Mouse (Mus musculus) right cerebral cortex, postnatal 4 days (tissue): ENCODE data around the gene Dlgap3.

Experiments
- DNase-seq: peaks from one replicate; pipeline ENCODE4 v3.0.0-alpha.2; 2022

Gene Dlgap3

DNA sequence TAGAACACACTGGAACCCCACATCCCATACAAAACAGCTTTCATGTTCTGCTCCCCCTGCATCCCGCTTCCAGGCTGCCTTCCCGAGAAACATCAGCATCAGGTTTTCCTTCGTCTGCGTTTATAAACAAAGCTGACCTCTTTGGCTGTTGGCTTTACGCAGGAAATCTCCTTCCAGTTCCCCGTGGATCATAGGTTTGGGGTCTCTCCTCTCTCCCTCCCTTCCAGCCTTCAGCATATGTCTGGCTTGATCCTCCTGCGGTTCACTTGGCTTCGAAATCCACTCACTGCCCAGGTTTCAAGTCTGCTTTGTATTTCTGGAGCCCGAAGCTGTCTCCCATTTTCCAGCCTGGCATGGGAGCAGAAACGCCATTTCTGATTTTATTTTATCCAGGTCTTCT, 54.3 kb downstream of the Dlgap3 start:
- DNase-seq: no peak

- no peak for DNase-seq
Measured at GRCm38 (mm10) chr4:127223755-127224154, 54.8 kb downstream of the Dlgap3 start.

GRCm38 (mm10) chr4:127224444-127225100, 55.6 kb downstream of the Dlgap3 start:
- DNase-seq: no peak

DNA sequence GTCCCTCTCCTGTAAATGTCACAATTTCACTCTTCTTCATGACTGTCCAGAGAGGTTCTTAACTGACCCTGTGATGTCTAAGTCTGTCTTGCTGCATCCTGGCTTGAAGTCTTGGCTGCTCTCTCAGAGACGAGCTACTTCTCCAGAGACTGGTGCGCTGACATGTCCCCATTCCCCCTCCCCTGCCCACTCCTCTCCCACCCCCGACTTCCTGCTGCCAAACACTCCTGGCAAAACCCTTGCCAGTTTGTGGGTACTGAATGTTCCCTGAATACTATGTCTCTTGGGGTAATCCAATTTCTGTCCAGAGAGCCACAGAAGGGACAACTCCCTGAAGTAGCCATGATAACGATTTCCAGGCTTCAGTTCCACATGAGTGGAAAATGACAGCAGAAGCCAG, 57.1 kb downstream of the Dlgap3 start:
- no peak for DNase-seq

DNA sequence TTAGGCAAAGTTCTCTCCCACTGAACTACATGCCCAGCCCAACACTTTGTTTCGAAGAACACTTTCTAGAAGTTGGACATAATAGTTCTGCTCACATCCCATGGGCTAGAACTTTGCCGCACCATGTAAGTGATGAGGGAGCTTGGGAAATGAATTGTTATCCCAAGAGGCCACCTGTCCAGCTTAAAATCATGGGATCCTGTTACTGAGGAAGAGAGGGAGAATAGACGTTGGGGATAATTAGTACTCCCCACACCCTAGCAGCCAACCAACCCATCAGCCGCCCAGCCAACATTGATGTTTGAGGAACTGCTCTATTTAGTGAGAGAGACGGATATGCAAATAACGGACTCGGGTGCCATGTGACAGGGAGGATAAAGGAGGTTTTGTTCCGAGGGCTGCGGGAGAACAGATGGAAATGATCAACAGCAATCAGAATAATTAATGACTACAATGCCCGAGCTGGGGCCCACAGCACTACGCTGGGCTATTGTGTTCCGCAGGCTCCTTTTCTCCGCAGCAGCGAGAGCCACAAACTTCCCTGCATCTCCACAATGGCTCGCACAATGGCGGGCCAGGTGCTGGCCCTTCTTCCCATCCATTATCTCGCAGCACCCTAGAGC, 58.2 kb downstream of the Dlgap3 start:
- DNase-seq: no peak

DNA sequence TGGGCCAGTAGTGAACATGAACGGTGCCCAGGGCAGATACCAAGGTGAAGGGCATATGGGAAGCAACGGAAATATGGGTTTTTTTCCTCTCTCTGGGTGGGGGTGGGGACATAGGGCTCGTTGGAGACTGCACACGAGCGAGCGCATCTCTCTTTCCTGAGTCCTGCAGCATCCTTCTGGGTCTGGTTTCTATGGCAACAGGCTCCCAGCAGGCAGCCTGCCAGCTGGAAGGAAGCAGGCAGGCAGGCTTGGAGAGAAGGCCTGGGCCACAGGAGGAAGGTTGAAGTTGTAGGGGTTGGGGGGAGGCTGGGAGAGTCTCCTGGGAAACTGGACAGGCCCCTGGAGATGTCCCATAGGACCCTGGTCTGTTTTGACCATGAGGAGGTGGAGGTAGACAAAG, 63.0 kb downstream of the Dlgap3 start:
- peak; percentile 84 for DNase-seq

GRCm38 (mm10) chr4:127232551-127232950, 63.5 kb downstream of the Dlgap3 start:
- DNase-seq: peak; percentile 38

- DNase-seq: no peak
Measured at GRCm38 (mm10) chr4:127233416-127234125, 64.6 kb downstream of the Dlgap3 start.

- DNase-seq: peak; percentile 97
Measured at GRCm38 (mm10) chr4:127235742-127236487, 66.9 kb downstream of the Dlgap3 start.

- DNase-seq: no peak
Measured at GRCm38 (mm10) chr4:127236631-127237030, 67.6 kb downstream of the Dlgap3 start.

DNA sequence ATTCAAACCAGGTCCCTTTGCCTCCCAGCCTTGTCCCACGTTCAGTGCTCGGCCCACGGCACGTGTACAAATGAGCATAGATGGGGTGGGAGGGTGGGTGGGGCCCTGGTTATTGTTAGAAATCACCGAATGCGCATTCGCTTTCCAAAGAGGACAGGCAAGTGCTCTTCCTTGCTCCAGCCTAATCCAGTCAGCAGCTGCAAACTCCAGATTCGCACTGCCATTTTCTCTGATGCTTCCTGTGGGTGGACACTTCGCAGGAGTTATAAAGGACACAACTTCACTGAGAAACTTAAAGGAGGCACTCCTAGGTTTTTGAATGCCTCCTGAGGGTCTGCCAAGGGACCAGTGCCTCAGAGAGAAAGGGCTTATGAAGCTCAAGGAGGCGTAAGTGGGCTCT, 68.3 kb downstream of the Dlgap3 start:
- no peak for DNase-seq

DNA sequence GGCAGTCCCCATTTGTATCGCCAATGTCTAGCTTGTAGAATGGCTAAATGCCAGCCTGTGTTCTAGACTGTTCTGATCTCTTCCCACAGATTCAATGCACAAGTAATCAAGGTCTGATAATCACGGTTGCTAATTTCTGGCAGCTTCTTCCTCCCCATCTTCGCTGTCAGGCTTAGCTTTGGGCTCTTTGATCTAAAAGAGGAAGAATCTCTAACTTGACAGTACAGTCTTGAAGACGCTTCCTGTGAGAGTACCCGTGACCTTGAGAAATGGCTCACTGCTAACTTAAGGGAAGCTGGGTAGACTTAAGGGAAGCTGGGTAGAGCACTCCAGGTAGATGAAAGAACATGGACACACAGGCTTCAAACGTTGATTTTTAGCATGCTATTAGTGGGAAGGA, 73.7 kb downstream of the Dlgap3 start:
- no peak for DNase-seq

GRCm38 (mm10) chr4:127243552-127243951, 74.5 kb downstream of the Dlgap3 start, which contains the start of gene Smim12:
TSS of gene Smim12 (plus strand) at chr4:127243784.
- peak; percentile 100 for DNase-seq

GRCm38 (mm10) chr4:127243953-127244352, 74.9 kb downstream of the Dlgap3 start:
- DNase-seq: no peak

DNA sequence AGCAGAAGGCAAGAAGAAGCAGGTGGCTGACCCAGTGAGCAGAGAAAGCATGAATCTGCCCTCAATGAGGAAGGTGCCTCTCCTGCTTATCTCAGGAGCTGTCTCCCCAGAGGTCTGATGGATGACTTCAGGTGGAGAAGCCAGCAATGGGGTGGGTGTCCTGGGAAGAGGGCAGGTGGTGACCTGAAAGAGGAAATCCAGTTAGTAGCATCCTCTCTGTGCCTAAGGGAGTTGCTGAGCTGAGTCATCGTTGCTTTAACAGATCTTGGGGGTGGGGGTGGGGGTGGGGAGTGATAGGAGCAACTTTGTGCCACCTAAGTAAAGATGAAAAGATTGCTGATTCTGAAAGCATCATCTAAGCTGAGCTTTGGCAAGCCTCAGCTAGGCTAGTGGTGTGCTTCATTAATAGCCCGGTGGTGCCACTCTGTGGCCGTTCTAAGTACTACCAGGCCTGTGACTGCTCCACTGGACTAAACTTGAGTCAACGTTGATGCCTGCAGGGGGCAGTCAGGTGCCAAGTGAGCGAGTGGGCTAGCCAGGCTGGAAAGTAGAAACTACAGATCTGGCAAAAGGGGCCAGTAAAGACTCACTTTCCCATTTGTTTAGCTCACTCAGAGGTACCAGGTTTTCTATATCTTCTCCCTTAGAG, 80.8 kb downstream of the Dlgap3 start:
- DNase-seq: peak; percentile 99

- peak; percentile 48 for DNase-seq
Measured at GRCm38 (mm10) chr4:127251963-127252585, 83.1 kb downstream of the Dlgap3 start.

DNA sequence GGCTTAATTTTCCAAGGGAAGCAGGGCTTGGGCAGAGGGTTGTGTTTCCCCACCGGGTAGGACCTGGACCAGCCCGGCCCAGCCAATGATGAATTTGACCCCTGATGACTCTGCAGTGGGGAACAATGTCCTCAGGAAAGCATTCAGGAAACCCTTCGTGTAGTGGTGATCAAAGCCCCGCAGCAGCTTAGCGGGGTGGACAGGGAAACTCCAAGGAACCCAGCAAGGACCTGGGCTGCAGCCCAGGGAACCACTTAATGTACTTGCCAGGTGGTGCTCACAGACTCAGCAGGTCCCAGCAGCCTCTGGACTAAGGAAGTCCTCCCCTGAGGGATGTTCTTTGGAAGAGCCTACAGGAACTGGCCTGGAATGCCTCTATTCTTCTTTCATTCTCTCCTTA, 87.7 kb downstream of the Dlgap3 start:
- DNase-seq: no peak

- no peak for DNase-seq
Measured at GRCm38 (mm10) chr4:127258186-127258897, 89.3 kb downstream of the Dlgap3 start.

DNA sequence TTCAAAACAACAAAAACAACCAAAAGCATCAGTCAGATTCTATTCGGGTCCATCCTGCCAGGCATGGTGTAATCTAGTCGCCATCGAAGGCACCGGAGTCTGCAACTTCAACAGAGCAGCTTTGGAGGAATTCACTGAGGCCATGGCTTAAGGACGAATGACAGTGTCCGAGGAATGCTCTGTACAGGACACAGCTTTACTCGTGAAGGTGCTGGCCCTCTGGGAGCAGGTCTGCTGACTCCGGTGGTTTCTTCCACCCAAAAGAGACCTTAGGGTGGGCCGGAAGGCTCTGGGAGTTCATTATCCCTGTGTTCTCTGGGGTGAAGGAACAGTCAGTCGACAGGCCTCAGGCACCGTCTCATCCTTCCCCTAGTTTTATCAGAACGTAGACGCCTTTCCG, 92.6 kb downstream of the Dlgap3 start:
- no peak for DNase-seq

DNA sequence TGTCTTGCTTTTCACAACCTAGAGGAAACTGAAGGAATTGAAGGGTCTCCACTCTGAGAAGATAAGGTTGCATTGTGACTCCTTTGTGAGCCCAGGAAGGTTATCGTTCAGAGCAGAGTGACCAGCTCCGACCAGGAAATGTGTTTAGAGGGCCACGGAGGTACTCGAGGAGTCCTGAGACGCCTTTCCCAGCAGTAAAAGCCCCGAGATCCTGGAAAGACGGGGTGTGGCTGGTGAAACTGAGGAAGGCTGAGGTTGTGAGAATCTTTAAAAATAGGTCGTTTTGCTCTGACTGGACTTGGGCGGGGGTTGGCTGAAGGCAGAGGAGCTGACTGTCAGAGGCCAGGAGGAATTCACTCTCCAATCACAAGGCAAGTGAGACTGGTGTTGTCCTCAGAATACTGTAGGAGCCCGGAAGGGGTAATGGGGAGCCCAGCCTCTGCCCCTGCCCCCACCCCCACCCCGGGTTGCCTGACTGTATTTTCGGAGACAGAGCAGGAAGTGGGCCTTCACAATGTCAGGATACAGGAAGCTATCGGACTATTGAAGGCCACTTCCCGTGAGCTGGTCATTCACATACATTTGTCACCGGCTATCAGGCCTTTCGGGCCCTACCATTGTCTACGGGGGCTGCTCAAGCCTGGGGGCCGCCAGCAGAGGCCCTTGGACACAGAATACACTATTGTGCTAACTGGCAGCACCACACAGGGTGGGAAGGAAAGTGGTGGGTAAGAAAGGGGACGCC, 94.6 kb downstream of the Dlgap3 start:
- DNase-seq: no peak

DNA sequence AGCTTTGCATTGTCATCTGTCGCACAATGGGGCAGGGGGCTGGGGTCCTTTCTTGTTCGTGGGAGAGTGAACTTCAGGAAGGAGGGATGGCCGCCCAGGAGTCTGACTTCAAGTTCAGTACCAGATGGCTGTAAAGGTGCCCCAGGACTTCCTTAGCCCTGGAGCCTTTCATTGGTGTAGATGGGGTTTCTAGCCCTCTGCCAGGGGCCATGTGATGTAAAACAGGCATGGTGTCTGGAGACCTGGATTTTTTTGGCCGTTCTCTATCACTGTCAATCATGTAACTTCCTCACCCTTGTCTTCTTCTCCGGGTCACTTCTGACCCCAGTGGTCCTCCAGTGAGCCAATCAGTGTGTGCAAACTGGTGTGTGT, 95.2 kb downstream of the Dlgap3 start:
- no peak for DNase-seq
